Mouse (Mus musculus) Patski (cell line): ENCODE data around the gene Ldb2. TPM values are rescaled to one million over a fixed set of nuclear protein-coding genes. Genes with fewer than 3 reads are reported as not detected.

Experiments
- ATAC-seq: fragments of 100-300 bp; one replicate; pipeline ENCODE4 v1.8.0; 2021
- CTCF ChIA-PET: fragments of 350-600 bp; sonication (Branson Sonifier 250); formaldehyde crosslinking; loops from one replicate; lab custom pipeline; 2022; ENCODE audit warnings: inconsistent platforms; lab: Charles Lee
- POLR2A ChIA-PET: fragments of 350-600 bp; sonication (Branson Sonifier 250); formaldehyde crosslinking; loops from one replicate; lab custom pipeline; 2022; ENCODE audit warnings: antibody characterized with exemption, inconsistent platforms; lab: Charles Lee
- DNase-seq: peaks from one replicate; pipeline ENCODE4 v3.0.0-alpha.2; 2011; ENCODE audit warnings: low read depth, low spot score
- H3K27me3 ChIP-seq: fragments of 371-371 bp; one replicate; pipeline ENCODE4 v1.5.1; 2021
- CTCF ChIP-seq: fragments of 100-300 bp; IDR thresholded peaks from one replicate; pipeline ENCODE4 v1.5.1; 2021
- in situ Hi-C: fragments of 300-500 bp; cut with MboI; formaldehyde crosslinking; loops from 3 replicates; pipeline ENCODE4 v1.11.1; 2018; ENCODE audit warnings: low pct_unique_long_range_greater_than_20kb, mixed read lengths
- polyA plus RNA-seq: library from polyadenylated mRNA; unstranded; gene quantifications from one replicate; pipeline ENCODE4 v1.2.3, GENCODE M21; 2021

The Ldb2 gene
- polyA plus RNA-seq, 1 experiment from 2014 or later, result not detected

GRCm38 (mm10) chr5:44543472-44544132 is 255.9 kb downstream of the Ldb2 start:
- in situ Hi-C loops, result no loop called here
- ChIA-PET CTCF (interaction anchor here (0.9 to 1.7 kb wide), 4 partner anchors 9 to 56 kb away, joined by 3 to 4 read pairs (median 4); no protein-coding TSS in a partner anchor), POLR2A (no interaction called here)

GRCm38 (mm10) chr5:44541748-44542147 is 257.7 kb downstream of the Ldb2 start:
- CTCF ChIA-PET, result no interaction called here
- in situ Hi-C loops, result no loop called here
- H3K27me3 ChIP-seq, result peaks cover 58% of the 10 kb centered on the region
- no peak for ATAC-seq
- TF ChIP-seq CTCF, result no peak
- DNase-seq, result no peak
- POLR2A ChIA-PET, result no interaction called here

More at GRCm38 (mm10) chr5:44543472-44544132, 255.9 kb downstream of the Ldb2 start:
- DNase-seq (no peak), ATAC-seq (no peak)
- TF ChIP-seq CTCF, result no peak
- H3K27me3 ChIP-seq, result peaks cover 74% of the 10 kb centered on the region

- peaks cover 45% of the 10 kb centered on the region for H3K27me3 ChIP-seq
- no peak for ATAC-seq
- in situ Hi-C loops, result no loop called here
- TF ChIP-seq CTCF, result no peak
- ChIA-PET CTCF (no interaction called here), POLR2A (no interaction called here)
- no peak for DNase-seq
Measured at GRCm38 (mm10) chr5:44538687-44539086, 260.8 kb downstream of the Ldb2 start.

- in situ Hi-C loops, result no loop called here
- TF ChIP-seq CTCF, result no peak
- ChIA-PET POLR2A (no interaction called here), CTCF (interaction anchor here (0.7 to 1.2 kb wide), 4 partner anchors 9 to 35 kb away, joined by 3 to 4 read pairs (median 3); no protein-coding TSS in a partner anchor)
- no peak for ATAC-seq
- peaks cover 44% of the 10 kb centered on the region for H3K27me3 ChIP-seq
- DNase-seq, result no peak
Measured at GRCm38 (mm10) chr5:44538000-44538395, 261.5 kb downstream of the Ldb2 start.

GRCm38 (mm10) chr5:44537316-44537999 is 262.0 kb downstream of the Ldb2 start:
- ChIA-PET POLR2A (no interaction called here), CTCF (interaction anchor here (0.7 to 1.2 kb wide), 4 partner anchors 9 to 34 kb away, joined by 3 to 4 read pairs (median 3); no protein-coding TSS in a partner anchor)
- TF ChIP-seq CTCF, result no peak
- no peak for DNase-seq
- ATAC-seq, result no peak
- H3K27me3 ChIP-seq, result peaks cover 40% of the 10 kb centered on the region
- in situ Hi-C loops, result no loop called here

GRCm38 (mm10) chr5:44529466-44529865 is 270.0 kb downstream of the Ldb2 start:
- POLR2A ChIA-PET, result no interaction called here
- H3K27me3 ChIP-seq, result peaks cover 6% of the 10 kb centered on the region
- CTCF ChIA-PET, result interaction anchor here (1.0 kb wide), 1 partner anchor 14 kb away, joined by 3 read pairs; no protein-coding TSS in a partner anchor
- DNase-seq (no peak), ATAC-seq (no peak)
- in situ Hi-C loops, result no loop called here
- TF ChIP-seq CTCF, result no peak

- H3K27me3 ChIP-seq, result peaks cover 6% of the 10 kb centered on the region
- no peak for ATAC-seq
- POLR2A ChIA-PET, result no interaction called here
- TF ChIP-seq CTCF, result no peak
- in situ Hi-C loops, result no loop called here
- no peak for DNase-seq
- CTCF ChIA-PET, result interaction anchor here (1.0 kb wide), 1 partner anchor 15 kb away, joined by 3 read pairs; no protein-coding TSS in a partner anchor
Measured at GRCm38 (mm10) chr5:44529001-44529400, 270.5 kb downstream of the Ldb2 start.

- H3K27me3 ChIP-seq, result peaks cover 6% of the 10 kb centered on the region
- ChIA-PET CTCF (no interaction called here), POLR2A (no interaction called here)
- DNase-seq, result no peak
- no peak for TF ChIP-seq CTCF
- in situ Hi-C loops, result no loop called here
- ATAC-seq, result no peak
Measured at GRCm38 (mm10) chr5:44505221-44505620, 294.3 kb downstream of the Ldb2 start.

GRCm38 (mm10) chr5:44504786-44505185 is 294.7 kb downstream of the Ldb2 start:
- H3K27me3 ChIP-seq, result peaks cover 6% of the 10 kb centered on the region
- in situ Hi-C loops, result no loop called here

GRCm38 (mm10) chr5:44498229-44498628 is 301.3 kb downstream of the Ldb2 start:
- ChIA-PET CTCF (no interaction called here), POLR2A (no interaction called here)
- ATAC-seq (no peak), DNase-seq (no peak)
- no peaks in the 10 kb centered on the region for H3K27me3 ChIP-seq
- in situ Hi-C loops, result no loop called here
- no peak for TF ChIP-seq CTCF

More at GRCm38 (mm10) chr5:44504786-44505185, 294.7 kb downstream of the Ldb2 start:
- ChIA-PET POLR2A (interaction anchor here (0.6 kb wide), 1 partner anchor 36 kb away, joined by 5 read pairs; no protein-coding TSS in a partner anchor), CTCF (no interaction called here)
- no peak for TF ChIP-seq CTCF
- no peak for ATAC-seq
- DNase-seq, result no peak

GRCm38 (mm10) chr5:44496854-44497253 is 302.6 kb downstream of the Ldb2 start:
- no peaks in the 10 kb centered on the region for H3K27me3 ChIP-seq
- POLR2A ChIA-PET, result no interaction called here
- CTCF ChIA-PET, result no interaction called here
- no peak for TF ChIP-seq CTCF
- ATAC-seq, result no peak
- in situ Hi-C loops, result no loop called here
- no peak for DNase-seq
